Mouse (Mus musculus) testis, postnatal 14 days (tissue): ENCODE results near the gene Etfa.
A peak's percentile ranks its signal among the peaks of the same experiment; 100 is the strongest.

Experiments
- DNase-seq: peaks from one replicate; pipeline ENCODE4 v3.0.0; 2021; ENCODE audit warnings: low spot score

Etfa gene

GRCm38 (mm10) chr9:55512027-55512543 is at the start of gene Etfa:
TSS of gene Etfa (minus strand) at chr9:55512243.
- peak; percentile 98 for DNase-seq

- no peak for DNase-seq
These were observed 48.9 kb upstream of the Etfa start for GRCm38 (mm10) chr9:55560960-55561359.

- no peak for DNase-seq
These were observed 42.9 kb upstream of the Etfa start for GRCm38 (mm10) chr9:55554986-55555385.

GRCm38 (mm10) chr9:55549302-55549890 is 37.4 kb upstream of the Etfa start:
- DNase-seq: peak; percentile 23

- DNase-seq: no peak
These were observed 36.8 kb upstream of the Etfa start for GRCm38 (mm10) chr9:55548871-55549270.

- DNase-seq: peak; percentile 92
These were observed 34.4 kb upstream of the Etfa start for GRCm38 (mm10) chr9:55546176-55547010.

- peak; percentile 25 for DNase-seq
These were observed 33.6 kb upstream of the Etfa start for GRCm38 (mm10) chr9:55545556-55546175.

- DNase-seq: peak; percentile 20
These were observed 33.0 kb upstream of the Etfa start for GRCm38 (mm10) chr9:55544861-55545555.

- peak; percentile 44 for DNase-seq
These were observed 31.8 kb upstream of the Etfa start for GRCm38 (mm10) chr9:55543703-55544401.

GRCm38 (mm10) chr9:55543336-55543702 is 31.3 kb upstream of the Etfa start:
- DNase-seq: no peak

GRCm38 (mm10) chr9:55542366-55543325 is 30.6 kb upstream of the Etfa start:
- peak; percentile 33 for DNase-seq

GRCm38 (mm10) chr9:55541681-55542365 is 29.8 kb upstream of the Etfa start:
- no peak for DNase-seq

GRCm38 (mm10) chr9:55540888-55541287 is 28.8 kb upstream of the Etfa start:
- peak; percentile 90 for DNase-seq

- DNase-seq: peak; percentile 28
These were observed 28.3 kb upstream of the Etfa start for GRCm38 (mm10) chr9:55540391-55540770.

GRCm38 (mm10) chr9:55539661-55540390 is 27.8 kb upstream of the Etfa start:
- peak; percentile 20 for DNase-seq

- DNase-seq: no peak
These were observed 27.0 kb upstream of the Etfa start for GRCm38 (mm10) chr9:55539006-55539405.

GRCm38 (mm10) chr9:55538377-55538776 is 26.3 kb upstream of the Etfa start, which contains the start of gene Isl2:
TSS of gene Isl2 (plus strand) at chr9:55538672.
- DNase-seq: no peak

- peak; percentile 42 for DNase-seq
These were observed 23.9 kb upstream of the Etfa start for GRCm38 (mm10) chr9:55535907-55536306.

GRCm38 (mm10) chr9:55525716-55526115 is 13.7 kb upstream of the Etfa start:
- DNase-seq: peak; percentile 44
